Mouse (Mus musculus) spleen, postnatal 36 days (tissue): ENCODE measurements at regions not wholly inside any gene's neighbourhood (a gene's known extent, or its start where the extent isn't known, plus 50 kb on each side); places are given as distances from the start of the nearest gene placed in this dataset.
A peak's percentile ranks its signal among the peaks of the same experiment; 100 is the strongest.

Experiments
- DNase-seq, 2 experiments: peaks; one replicate each; pipeline ENCODE4 v3.0.0; 2022; ENCODE audit warnings: low spot score in 2 of 2, mixed read lengths in 1 of 2

DNA sequence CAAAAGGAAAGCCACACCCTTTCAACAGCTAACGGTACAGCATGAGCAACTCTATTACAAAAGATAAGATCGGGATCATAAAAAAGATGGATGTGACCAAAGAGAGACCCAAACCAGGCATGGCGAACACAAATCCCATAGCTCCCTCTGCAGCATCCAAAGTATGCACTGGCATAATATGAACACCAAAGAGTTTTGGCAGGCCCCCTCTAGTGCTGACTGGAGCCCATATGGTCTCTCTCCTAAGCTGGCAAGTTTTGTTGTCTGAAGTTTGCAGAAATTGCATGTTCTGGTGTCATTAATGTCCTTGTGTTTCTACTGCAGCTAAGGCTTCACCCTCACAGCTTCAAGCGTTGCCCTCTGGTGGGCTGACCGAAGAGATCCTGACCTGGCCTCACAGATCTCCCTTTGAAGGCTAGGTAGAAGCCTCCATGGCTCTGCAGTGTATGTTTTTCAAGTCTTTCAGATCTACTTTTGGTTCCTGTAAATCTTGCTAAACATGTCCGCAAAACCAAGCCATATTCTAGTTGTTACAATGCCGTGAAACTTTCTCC lies 75.7 kb upstream of the Bcl2l14 start:
- DNase-seq = no peak

DNA sequence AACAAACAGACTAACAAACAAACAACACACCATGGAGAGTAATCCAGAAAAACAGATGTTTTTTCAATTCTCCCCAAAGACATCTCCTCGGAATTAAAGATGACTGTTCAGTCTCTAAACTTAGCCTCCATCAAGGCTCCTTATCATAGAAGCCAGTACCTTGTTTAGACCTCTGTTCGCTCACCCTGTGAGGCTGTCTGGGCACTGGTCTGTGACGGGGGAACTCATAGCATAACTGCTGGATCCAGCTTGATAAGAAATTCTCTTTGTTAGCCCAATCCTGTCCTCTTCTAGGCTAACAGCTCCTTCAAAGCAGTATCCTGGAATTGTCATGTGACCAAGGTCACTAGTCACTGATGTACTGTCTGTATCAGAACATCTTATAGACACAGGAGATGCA lies 72.1 kb upstream of the Bcl2l14 start:
- no peak for DNase-seq

DNA sequence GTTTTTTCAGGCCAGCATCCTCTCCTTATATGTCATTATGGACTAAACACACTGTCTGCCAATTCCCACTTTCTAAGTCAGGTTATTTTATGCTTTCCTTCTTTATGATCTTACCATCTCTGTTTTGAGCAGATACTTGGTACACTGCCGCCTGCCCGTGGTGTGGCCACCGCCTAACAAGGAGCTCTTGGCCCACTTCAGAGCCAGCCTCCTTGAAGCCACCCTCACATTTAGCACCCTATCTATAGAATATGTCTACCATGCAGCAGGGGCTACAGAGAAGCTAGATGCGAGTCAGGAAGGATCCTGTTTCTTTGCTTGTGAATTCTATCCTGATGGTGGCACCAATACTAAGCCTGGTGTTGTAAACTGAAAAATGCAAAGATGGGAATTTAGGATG lies 70.6 kb upstream of the Bcl2l14 start:
- no peak for DNase-seq

DNA sequence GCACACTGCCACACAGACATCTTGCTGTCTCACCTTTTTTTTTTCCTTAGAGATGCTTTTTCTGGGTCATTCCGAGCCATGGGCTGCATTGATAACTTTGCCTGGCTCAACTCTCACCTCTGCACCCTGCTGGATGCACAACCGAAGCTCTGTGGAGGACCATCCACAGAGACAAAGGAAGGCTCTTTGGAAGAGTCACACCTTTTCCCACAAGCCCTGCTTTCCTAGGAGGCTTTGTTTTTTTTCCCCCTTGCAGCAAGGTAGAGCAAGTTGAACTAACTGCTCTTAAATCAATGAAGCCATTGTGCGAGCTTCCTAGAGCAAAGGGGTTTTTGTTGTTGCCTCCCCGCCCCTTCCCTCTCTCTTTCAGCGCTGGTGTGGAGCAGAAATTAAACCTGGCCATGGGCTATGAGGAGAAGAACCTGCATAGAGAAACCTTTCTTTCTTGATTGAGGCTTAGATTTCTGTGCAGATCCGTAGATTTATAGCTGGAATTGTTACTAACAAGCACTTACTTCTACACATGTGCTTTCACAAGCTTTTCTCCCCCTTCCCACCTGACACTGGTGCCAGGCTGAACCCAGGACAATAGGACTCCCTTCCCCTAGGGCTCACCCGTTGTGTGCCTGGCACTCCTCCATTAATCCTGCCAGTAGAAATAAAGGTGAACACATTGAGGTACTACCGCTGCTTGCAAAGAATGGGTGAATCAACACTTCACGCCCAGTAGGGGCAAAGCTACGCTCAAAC lies 66.4 kb upstream of the Bcl2l14 start:
- no peak for DNase-seq

DNA sequence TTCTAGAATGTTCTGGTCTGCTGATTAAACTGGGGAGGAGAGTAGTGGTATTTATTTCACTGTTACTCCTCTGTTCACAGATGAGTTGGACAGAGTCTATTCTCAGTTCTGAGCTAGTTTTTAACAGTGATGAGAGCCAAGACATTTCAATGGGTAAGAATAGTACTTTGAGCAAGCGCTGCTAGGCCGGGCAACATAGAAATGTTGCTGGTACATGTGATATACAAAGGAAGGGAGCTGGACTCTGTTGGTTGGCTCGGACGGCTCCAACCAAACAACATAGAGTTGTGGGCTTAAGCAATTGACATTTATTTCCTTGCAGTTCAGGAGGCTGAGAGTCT lies 65.8 kb upstream of the Bcl2l14 start:
- DNase-seq = no peak

DNA sequence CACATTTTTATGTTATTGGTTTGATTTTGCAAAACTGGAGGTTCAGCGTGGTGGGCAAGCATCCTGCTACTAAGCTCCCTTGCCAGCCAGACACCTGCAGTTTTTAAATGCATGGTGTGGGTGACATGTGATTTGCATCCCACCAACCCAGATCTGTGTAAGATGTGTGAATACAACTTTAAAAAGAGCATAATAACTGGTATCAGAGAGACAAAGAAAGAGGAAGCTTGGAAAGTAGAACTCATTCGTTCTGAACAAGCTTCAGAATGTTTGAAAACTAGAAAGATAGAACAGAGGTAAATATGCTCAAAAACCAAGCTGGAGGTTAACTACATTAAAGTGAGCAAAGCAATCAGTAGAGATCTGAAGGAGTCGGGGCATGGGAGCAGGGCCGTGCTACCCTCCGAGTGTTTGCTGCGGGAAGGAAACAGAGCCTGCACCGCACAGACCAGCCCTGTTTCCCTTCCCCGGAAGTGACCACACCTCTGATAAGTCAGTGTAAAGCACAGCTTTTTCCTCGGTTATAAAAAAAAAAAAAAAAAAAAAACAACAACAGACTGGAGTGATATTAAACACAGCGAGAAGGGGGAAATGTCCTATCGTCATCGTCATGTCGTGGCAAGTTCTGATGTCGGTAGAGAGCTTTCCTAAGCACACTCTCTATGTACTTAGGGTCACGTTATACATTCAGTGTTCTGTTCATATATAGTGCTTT lies 63.2 kb upstream of the Bcl2l14 start:
- DNase-seq = peak; percentile 32 to 37

DNA sequence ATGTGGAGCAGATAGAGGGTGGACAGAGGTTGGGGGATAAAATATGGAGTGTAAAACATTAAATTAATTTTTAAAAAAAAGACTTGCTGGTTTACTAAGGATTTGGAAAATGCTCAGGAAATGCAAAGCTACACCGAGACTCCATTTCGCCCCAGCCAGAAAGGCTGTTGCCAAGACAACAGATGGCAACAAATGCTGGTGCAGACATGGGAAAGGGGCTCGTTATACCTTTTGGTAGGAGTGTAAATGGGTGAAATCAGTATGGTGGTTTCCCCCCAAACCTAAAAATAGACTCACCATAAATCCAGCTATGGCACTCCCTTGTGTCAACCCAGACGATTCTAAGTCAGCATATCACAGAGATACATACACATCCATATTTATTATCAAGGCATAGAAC lies 60.4 kb upstream of the Bcl2l14 start:
- no peak for DNase-seq

DNA sequence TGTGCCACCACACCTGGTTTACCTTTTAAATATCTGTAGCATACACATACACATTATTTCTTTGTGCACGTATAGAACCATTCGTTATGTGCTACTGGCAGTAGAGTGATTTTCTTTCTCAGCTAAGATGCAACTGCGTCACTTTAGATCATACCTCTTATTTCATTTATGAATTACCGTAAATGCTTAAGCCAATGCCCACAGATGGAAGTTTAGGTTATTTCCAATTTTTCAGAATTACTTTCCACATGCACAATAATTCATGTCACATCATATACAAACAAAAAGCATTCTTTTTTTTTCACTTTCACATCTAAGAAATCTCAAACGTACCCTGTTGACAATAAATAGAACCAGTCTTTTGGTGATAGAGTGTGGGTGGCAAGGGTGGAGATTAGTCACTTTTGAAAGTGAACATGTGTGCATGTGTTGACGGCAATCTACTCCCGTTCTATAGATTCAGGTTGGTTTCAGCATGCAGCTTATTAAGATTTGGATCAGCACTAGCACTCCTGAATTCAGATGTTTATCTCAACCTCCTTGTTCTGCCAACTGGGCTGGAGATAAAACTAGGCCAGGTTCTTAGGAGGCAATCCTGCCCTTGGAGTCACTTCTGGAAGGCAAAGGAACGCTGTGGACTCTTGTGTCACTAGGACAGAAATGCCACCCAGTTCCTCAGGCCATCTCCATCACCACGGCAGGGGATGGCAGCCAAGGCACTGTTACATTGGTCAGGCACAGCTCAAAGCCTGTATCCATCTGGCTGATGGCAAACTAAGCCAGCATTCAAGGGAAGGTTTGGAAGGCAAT lies 53.1 kb upstream of the Bcl2l14 start:
- DNase-seq = no peak

DNA sequence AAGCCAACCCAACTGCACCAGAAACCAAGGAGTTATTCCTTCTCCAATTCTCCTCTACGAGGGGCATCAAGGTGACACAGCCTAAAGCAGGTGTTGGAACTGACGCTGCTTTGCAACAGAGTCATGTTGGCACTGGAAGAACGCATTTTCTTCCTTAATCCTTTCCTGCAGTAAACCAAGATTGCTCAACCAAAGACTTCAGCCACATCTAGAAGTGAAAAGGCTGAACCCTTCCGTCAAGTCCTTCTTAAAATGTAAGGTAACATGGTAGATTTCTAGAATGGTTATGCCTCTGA lies 52.6 kb upstream of the Bcl2l14 start:
- no peak for DNase-seq
